Mouse (Mus musculus) intestine, postnatal 0 days (tissue): ENCODE measurements at regions not wholly inside any gene's neighbourhood (a gene's known extent, or its start where the extent isn't known, plus 50 kb on each side); places are given as distances from the start of the nearest gene placed in this dataset.

Source experiments
- ATAC-seq: fragments of 200-750 bp; cut with Nextera tagmentation; 2 replicates; pipeline ENCODE4 v1.8.0; 2017; ENCODE audit warnings: mild to moderate bottlenecking, moderate TSS enrichment, moderate library complexity
- H3K27ac ChIP-seq: fragments of 300-500 bp; sonication (generic); 2 replicates; pipeline ENCODE4 v1.5.1; 2014; ENCODE audit warnings: mild to moderate bottlenecking, low read depth, low read length, moderate library complexity
- H3K27me3 ChIP-seq: fragments of 300-500 bp; sonication (generic); replicated peaks from 2 replicates; pipeline ENCODE4 v1.6.1; 2014; ENCODE audit warnings: low read length, mixed read lengths; ENCODE audit not compliant: control insufficient read depth, insufficient read depth
- H3K36me3 ChIP-seq: fragments of 300-500 bp; sonication (generic); 2 replicates; pipeline ENCODE4 v1.6.1; 2014; ENCODE audit warnings: mild to moderate bottlenecking, moderate library complexity; ENCODE audit not compliant: control insufficient read depth, insufficient read depth
- H3K4me1 ChIP-seq: fragments of 300-500 bp; sonication (generic); replicated peaks from 2 replicates; pipeline ENCODE4 v1.6.1; 2014; ENCODE audit warnings: antibody characterized with exemption, low read length, mixed read lengths; ENCODE audit not compliant: control insufficient read depth, insufficient read depth
- H3K4me2 ChIP-seq: fragments of 300-500 bp; sonication (generic); replicated peaks from 2 replicates; pipeline ENCODE4 v1.6.1; 2014; ENCODE audit warnings: low read depth, mild to moderate bottlenecking, moderate library complexity
- H3K4me3 ChIP-seq: fragments of 300-500 bp; sonication (generic); 2 replicates; pipeline ENCODE4 v1.5.1; 2014; ENCODE audit warnings: low read depth, low read length
- H3K9ac ChIP-seq: fragments of 300-500 bp; sonication (generic); 2 replicates; pipeline ENCODE4 v1.6.1; 2014; ENCODE audit warnings: mild to moderate bottlenecking, low read depth, low read length
- H3K9me3 ChIP-seq: fragments of 300-500 bp; sonication (generic); 2 replicates; pipeline ENCODE4 v1.6.1; 2016; ENCODE audit warnings: mixed run types; ENCODE audit not compliant: control insufficient read depth
- CTCF ChIP-seq: sonication (generic); IDR thresholded peaks from 2 replicates; pipeline ENCODE4 v1.5.1; 2016; ENCODE audit warnings: low read depth, mild to moderate bottlenecking, control low read depth, antibody characterized with exemption, moderate library complexity
- WGBS: fragments of 180-500 bp; shearing (Covaris S2); extraction: QIAGEN DNeasy Blood & Tissue Kit; methylation state at CpG from one replicate; pipeline ENCODE4 v1.1.7; 2014; 5-methylcytosine and 5-hydroxymethylcytosine counted together

DNA sequence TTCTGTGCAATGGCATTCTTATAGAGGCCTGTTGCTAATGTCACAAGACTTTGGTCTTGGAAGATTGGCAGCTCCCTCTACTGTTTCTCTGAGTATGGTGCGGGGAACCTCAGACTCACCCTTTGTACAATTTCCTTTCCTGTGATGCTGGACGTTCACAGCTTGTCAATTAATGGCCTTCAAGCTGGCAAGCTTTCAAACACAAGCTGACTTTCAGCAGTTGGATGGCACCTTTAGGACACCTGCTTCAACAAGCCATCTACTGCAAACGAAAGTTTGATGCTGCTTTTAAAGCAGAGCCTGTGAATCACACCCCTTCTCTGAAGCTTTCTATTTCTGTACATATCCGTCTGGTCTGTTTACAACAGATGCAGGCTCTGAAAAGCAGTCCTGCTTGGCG, 841.0 kb upstream of the Ptprd start:
- no peak for ATAC-seq
- TF ChIP-seq CTCF = peak; percentile 52
- no peak overlapping the region for H3K27ac ChIP-seq
- no peak overlapping the region for H3K9ac ChIP-seq
- H3K9me3 ChIP-seq = no peaks in the 10 kb centered on the region
- H3K4me1 ChIP-seq = no peaks in the 10 kb centered on the region
- WGBS = 51% methylated on average over 5 of the region's 5 CpGs
- H3K27me3 ChIP-seq = no peaks in the 10 kb centered on the region
- H3K36me3 ChIP-seq = no peaks in the 10 kb centered on the region
- no peak overlapping the region for H3K4me2 ChIP-seq
- H3K4me3 ChIP-seq = no peak overlapping the region
